Mouse (Mus musculus): ENCODE data around the gene Nfatc2. TPM values are rescaled to one million over a fixed set of nuclear protein-coding genes. Genes with fewer than 3 reads are reported as not detected.

Gene Nfatc2
- polyA plus RNA-seq, 1 experiment from 2014 or later: 0.42 TPM

DNA sequence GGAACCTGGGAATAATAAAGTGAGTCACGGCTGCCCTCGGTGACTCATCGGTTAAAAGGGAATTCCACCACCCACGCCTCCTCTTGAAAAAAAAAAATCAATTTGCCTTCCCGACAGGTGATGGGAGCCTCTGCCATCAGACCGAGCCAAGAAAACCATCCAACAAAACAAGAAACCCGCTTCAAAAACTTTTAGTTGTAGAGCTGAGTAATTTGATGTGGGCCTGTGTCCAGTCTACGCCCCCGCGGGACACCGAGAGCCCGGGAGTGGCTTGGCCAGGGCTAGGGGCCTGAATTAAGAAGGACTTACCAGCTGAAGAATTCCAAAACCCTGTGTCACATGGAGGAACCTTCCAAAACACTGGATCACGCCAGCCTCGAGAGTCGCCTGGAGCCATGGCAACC lies 83.2 kb downstream of the Nfatc2 start:
- 76% methylated on average over 15 of the region's 15 CpGs for WGBS
- no peak for DNase-seq (ENCODE audit: low spot score)
- Histone ChIP-seq H3K4me3 (no peak overlapping the region), H3K27me3 (ENCODE audit: insufficient read depth, poor library complexity, severe bottlenecking) (no peaks in the 10 kb centered on the region; the same call in 1 of the 2 replicates), H3K27ac (no peak overlapping the region), H3K4me1 (replicated peaks) (peaks cover 5% of the 10 kb centered on the region; the same call in 1 of the 2 replicates), H3K9me3 (no peaks in the 10 kb centered on the region), H3K36me3 (no peaks in the 10 kb centered on the region)

DNA sequence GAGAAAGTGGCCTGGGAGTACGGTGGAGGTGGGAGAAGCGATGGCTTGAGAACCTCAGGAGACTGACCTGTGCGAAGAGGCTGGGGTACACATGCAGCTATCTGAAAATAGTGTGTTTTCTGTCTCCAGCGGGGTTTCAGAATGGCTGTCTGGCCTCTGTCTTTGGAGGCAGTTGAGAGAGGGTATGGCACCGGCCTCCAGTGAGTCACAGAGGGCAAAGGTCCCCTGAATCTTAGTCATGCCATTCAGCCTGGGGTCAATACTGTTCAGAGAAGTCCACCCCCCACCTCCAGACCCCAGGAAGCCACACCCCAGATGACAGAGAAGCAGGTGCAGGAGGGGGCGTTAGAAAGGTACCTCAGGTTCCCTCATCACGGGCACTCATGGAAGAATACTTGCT lies 83.7 kb downstream of the Nfatc2 start:
- H3K36me3 ChIP-seq: no peaks in the 10 kb centered on the region
- no peak for DNase-seq (ENCODE audit: low spot score)
- 71% methylated on average over 7 of the region's 7 CpGs for WGBS
- H3K27me3 ChIP-seq (ENCODE audit: insufficient read depth, poor library complexity, severe bottlenecking): no peaks in the 10 kb centered on the region; the same call in 1 of the 2 replicates
- no peaks in the 10 kb centered on the region for H3K9me3 ChIP-seq
- H3K4me1 ChIP-seq (replicated peaks): peaks cover 5% of the 10 kb centered on the region; the same call in 1 of the 2 replicates
- no peak overlapping the region for H3K4me3 ChIP-seq
- no peak overlapping the region for H3K27ac ChIP-seq

DNA sequence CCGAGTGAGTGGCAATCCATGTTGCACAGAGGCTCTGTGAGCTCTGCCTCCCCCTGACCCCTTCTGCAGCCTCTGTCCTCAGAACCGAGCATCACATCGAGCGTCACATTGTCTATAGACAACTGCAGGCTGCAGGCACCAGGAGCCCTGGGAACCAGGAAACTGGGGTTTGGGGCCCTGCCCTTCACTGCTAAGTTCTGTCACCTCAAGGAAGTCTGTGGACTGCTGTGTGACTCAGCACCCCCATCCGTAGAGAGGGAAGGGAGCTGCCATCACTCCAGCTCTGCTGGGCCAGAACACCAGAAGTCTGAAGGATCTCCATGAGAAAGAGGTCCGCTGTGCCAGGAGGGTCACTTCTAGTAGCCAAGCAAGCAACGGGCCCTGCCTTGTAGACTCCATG lies 84.7 kb downstream of the Nfatc2 start:
- 86% methylated on average over 7 of the region's 7 CpGs for WGBS
- Histone ChIP-seq H3K9me3 (peaks cover 3% of the 10 kb centered on the region; the same call in 1 of the 2 replicates), H3K4me1 (replicated peaks) (peaks cover 5% of the 10 kb centered on the region; the same call in 1 of the 2 replicates), H3K27me3 (ENCODE audit: insufficient read depth, poor library complexity, severe bottlenecking) (no peaks in the 10 kb centered on the region), H3K4me3 (no peak overlapping the region), H3K36me3 (no peaks in the 10 kb centered on the region), H3K27ac (peak overlapping the region; percentile 29; the same call in 1 of the 2 replicates)
- DNase-seq (ENCODE audit: low spot score): no peak

DNA sequence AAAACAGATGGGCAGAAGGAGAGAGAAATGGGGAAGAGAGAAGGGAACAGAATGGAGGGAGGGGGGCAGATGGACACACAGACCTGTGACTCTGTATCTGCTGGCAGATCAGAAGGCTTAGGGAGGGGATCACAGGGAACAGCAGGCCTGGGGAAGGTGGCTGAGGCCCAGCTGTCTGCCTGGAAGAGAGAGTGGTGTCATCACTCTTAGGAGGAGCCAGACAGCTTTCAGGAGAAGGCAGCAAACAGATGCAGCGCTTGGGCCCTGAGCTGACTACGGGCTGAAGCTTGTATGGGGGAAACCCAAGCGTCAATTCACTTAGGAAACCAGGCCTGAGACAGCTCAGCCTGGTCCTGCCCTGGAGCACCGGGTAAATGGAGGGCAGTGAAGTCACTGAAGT lies 86.0 kb downstream of the Nfatc2 start:
- Histone ChIP-seq H3K36me3 (no peaks in the 10 kb centered on the region), H3K4me1 (replicated peaks) (peaks cover 8% of the 10 kb centered on the region; the same call in 1 of the 2 replicates), H3K27ac (no peak overlapping the region), H3K27me3 (ENCODE audit: insufficient read depth, poor library complexity, severe bottlenecking) (no peaks in the 10 kb centered on the region), H3K9me3 (peaks cover 6% of the 10 kb centered on the region; the same call in 1 of the 2 replicates), H3K4me3 (no peak overlapping the region)
- DNase-seq (ENCODE audit: low spot score): no peak
- 78% methylated on average over 4 of the region's 4 CpGs for WGBS

DNA sequence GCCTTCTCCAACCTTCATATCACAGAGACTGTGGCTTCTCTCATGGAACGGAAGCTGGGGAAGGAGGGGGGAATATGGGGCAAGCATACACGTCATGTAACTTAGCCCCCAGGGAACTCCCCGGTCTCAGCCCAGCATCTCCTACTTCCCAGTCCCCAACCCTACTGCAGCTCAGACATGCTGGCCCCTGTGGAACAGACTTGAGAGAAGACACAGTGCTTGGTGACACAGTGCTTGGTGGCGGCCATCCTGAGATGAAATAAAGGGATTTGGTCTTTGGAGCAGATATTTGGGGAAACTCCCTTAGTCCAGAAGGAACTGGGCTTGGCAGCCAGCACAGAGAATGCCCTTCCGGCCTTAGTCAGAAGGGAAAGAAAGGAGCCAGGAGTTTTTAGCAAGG lies 87.3 kb downstream of the Nfatc2 start:
- Histone ChIP-seq H3K9me3 (peaks cover 6% of the 10 kb centered on the region; the same call in 1 of the 2 replicates), H3K36me3 (no peaks in the 10 kb centered on the region), H3K27ac (no peak overlapping the region), H3K4me1 (replicated peaks) (peaks cover 9% of the 10 kb centered on the region; the same call in 1 of the 2 replicates), H3K4me3 (no peak overlapping the region), H3K27me3 (ENCODE audit: insufficient read depth, poor library complexity, severe bottlenecking) (no peaks in the 10 kb centered on the region)
- no peak for DNase-seq (ENCODE audit: low spot score)
- WGBS: 85% methylated on average over 5 of the region's 5 CpGs

DNA sequence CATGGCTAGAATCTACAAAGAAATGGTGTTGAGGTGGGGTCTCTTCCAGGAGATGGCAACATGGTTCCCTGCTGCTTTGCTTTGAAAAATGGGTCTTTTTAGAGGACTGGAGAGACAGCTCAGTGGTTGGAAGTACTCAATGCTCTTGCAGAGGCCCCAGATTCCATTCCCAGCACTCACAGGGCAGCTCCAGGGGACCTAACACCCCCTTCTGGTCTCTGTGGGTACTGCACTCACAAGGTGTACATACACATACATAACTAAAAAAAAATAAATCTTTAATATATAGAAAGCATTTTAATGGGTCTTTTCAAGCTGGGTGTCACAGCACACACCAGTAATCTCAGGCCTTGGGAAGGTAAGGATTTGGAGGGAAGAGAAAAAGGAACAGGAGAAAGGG lies 89.9 kb downstream of the Nfatc2 start:
- peaks cover 4% of the 10 kb centered on the region; the same call in 1 of the 2 replicates for H3K4me1 ChIP-seq (replicated peaks)
- no peak overlapping the region for H3K4me3 ChIP-seq
- DNase-seq (ENCODE audit: low spot score): no peak
- no peaks in the 10 kb centered on the region for H3K36me3 ChIP-seq
- no peaks in the 10 kb centered on the region for H3K27me3 ChIP-seq (ENCODE audit: insufficient read depth, poor library complexity, severe bottlenecking)
- H3K27ac ChIP-seq: no peak overlapping the region
- H3K9me3 ChIP-seq: peaks cover 6% of the 10 kb centered on the region; the same call in 1 of the 2 replicates

DNA sequence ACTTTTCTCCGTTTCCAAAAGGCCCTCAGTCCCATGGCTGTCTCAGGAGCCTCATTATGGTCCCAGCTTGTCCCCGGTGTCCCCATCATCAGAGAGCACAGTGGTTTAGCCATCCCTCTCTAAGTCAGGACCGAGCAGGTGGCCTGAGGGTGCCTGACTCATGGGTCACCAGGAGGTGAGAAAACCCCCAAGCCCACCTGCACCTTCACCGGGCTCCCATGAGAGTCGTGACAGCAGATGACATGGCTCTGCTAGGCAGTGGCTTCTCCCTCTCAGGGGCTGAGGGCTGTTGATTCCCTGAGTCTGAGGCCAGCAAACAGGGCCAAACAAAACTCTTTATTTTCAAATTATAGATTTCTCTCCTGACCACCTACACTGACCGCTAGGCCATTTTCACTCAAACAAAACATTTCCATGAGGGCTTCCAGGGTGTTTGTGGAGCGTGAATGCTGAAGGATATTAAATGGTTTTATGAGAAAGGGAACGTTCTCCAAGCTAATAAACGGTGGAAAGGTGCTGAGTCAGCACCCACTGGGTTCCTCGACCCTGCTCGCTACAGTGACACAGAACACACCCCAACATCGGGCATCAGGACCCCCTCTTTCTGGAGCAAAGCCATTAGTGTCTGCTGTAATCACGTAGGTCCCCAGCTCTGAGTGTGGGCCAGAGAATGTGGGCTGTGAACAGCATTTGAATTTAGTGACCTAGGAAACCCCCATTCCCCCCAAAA lies 92.8 kb downstream of the Nfatc2 start:
- Histone ChIP-seq H3K27ac (no peak overlapping the region), H3K9me3 (peaks cover 6% of the 10 kb centered on the region; the same call in 1 of the 2 replicates), H3K4me1 (replicated peaks) (peaks cover 7% of the 10 kb centered on the region; the same call in 1 of the 2 replicates), H3K36me3 (no peaks in the 10 kb centered on the region), H3K4me3 (no peak overlapping the region), H3K27me3 (ENCODE audit: insufficient read depth, poor library complexity, severe bottlenecking) (0 out of 2 replicates have a peak, but pooled peaks cover 5% of the 10 kb centered on the region)
- WGBS: 87% methylated on average over 13 of the region's 13 CpGs
- DNase-seq (ENCODE audit: low spot score): no peak

DNA sequence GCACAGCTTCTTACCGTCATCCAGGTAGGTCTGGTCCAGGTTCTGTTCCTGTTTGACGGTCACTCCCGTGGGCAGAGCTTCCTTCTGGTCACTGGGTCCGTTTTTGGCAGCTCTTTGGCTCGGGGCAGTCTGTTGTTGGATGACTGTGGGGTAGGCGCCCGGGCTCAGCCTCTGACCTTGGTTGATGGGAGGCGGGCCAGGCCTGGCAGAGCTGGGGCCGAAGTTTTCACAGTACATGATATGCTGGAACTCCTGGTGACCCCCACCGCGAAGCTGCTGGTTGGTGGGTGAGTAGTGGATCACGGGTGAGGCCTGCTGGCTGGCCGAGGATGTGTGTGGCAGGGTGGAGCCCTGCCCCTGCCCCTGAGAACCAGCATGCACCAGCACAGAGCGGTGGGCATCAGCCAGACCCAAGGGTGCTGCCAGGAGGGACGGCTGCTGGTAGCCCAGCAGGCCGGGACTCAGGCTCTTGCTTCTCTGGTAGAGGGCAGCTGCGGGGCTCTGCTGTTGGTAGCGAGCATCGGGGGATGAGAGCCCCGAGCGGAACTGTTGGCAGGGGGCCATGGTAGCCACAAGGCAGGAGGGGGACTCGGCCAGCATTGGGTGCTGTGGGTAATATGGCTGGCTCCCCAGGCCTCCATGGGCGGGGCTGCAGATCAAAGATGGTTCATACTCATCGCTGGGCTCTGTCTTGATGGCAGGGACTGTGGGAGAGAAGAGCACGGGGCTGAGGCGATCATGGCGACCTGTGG lies 96.8 kb downstream of the Nfatc2 start:
- H3K4me3 ChIP-seq: no peak overlapping the region
- 0 out of 2 replicates have a peak, but pooled peaks cover 3% of the 10 kb centered on the region for H3K4me1 ChIP-seq (replicated peaks)
- 0 out of 2 replicates have a peak, but pooled peaks cover 5% of the 10 kb centered on the region for H3K27me3 ChIP-seq (ENCODE audit: insufficient read depth, poor library complexity, severe bottlenecking)
- DNase-seq (ENCODE audit: low spot score): no peak
- 90% methylated on average over 27 of the region's 27 CpGs for WGBS
- no peaks in the 10 kb centered on the region for H3K9me3 ChIP-seq
- H3K36me3 ChIP-seq: no peaks in the 10 kb centered on the region
- 0 out of 2 replicates have a peak overlapping the region, but pooled peaks have one; percentile 40 for H3K27ac ChIP-seq

DNA sequence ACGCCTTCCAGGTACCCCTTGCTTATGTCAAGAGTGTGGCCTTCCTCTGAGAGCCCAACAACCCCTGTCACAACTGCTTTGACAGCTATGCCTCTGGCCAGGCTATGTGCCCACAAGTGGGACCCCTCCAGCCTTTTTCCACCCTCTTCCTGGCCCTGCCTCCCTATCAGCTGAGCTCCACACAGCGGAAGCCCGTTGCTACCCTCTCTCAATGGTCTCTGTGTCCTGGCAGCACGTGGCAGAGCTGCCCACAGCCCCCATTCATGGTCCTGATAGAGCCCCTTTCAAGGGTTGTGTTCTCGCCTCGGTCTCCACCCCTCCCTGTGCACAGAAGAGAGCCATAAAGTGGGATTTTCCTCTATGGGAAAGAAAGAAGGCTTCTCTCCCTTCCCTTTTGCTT lies 97.7 kb downstream of the Nfatc2 start:
- no peak overlapping the region for H3K27ac ChIP-seq
- no peak for DNase-seq (ENCODE audit: low spot score)
- no peaks in the 10 kb centered on the region for H3K36me3 ChIP-seq
- H3K9me3 ChIP-seq: no peaks in the 10 kb centered on the region
- 80% methylated on average over 6 of the region's 6 CpGs for WGBS
- 0 out of 2 replicates have a peak, but pooled peaks cover 3% of the 10 kb centered on the region for H3K4me1 ChIP-seq (replicated peaks)
- no peak overlapping the region for H3K4me3 ChIP-seq
- 0 out of 2 replicates have a peak, but pooled peaks cover 5% of the 10 kb centered on the region for H3K27me3 ChIP-seq (ENCODE audit: insufficient read depth, poor library complexity, severe bottlenecking)

DNA sequence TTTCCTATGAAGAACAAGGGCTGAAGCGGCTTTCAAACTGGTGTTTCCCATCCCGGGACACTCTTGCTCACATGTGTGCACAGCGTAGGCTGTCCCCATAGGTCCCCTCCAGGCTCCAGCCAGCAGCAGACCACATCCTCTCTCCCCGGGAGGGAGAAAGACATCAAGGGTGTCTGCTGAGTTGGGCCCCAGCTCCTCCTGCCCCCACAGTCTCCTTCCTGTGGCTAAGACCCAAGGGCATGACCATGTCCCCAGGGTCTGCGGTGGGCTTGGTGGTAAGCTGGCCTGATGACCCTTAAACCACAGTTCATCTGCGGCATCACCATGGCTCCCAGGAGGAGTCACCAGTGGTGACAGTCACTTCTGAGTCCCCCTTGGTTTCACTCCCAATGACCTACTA lies 100.7 kb downstream of the Nfatc2 start:
- no peak for DNase-seq (ENCODE audit: low spot score)
- no peak overlapping the region for H3K27ac ChIP-seq
- H3K4me1 ChIP-seq (replicated peaks): peaks cover 8% of the 10 kb centered on the region; the same call in 1 of the 2 replicates
- peaks cover 5% of the 10 kb centered on the region; the same call in 1 of the 2 replicates for H3K27me3 ChIP-seq (ENCODE audit: insufficient read depth, poor library complexity, severe bottlenecking)
- WGBS: 89% methylated on average over 6 of the region's 6 CpGs
- H3K9me3 ChIP-seq: no peaks in the 10 kb centered on the region
- no peaks in the 10 kb centered on the region for H3K36me3 ChIP-seq
- H3K4me3 ChIP-seq: no peak overlapping the region

DNA sequence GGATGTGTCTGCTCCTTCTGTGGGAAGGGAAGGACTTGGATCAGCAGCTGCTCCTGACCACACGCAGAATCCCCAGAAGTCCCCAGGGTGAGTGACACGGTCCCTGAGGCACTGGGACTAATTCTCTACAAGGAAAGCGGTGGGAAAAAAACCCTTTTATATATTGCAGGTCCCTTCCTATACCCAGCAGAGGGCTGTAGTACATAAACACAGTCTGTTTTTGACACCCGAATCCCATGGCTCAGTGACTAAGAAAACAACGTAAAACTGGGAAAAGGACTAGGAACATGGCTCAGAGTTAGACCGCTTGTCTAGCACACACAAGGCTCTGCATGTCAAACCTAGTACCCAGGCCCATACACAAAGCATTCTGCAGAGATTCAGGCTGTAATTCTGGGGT lies 101.2 kb downstream of the Nfatc2 start:
- whole genome bisulfite sequencing: 78% methylated on average over 6 of the region's 6 CpGs
- no peaks in the 10 kb centered on the region for H3K36me3 ChIP-seq
- no peaks in the 10 kb centered on the region for H3K9me3 ChIP-seq
- H3K4me1 ChIP-seq (replicated peaks): peaks cover 8% of the 10 kb centered on the region; the same call in 1 of the 2 replicates
- no peak overlapping the region for H3K27ac ChIP-seq
- no peak overlapping the region for H3K4me3 ChIP-seq
- peaks cover 5% of the 10 kb centered on the region; the same call in 1 of the 2 replicates for H3K27me3 ChIP-seq (ENCODE audit: insufficient read depth, poor library complexity, severe bottlenecking)
- DNase-seq (ENCODE audit: low spot score): no peak

DNA sequence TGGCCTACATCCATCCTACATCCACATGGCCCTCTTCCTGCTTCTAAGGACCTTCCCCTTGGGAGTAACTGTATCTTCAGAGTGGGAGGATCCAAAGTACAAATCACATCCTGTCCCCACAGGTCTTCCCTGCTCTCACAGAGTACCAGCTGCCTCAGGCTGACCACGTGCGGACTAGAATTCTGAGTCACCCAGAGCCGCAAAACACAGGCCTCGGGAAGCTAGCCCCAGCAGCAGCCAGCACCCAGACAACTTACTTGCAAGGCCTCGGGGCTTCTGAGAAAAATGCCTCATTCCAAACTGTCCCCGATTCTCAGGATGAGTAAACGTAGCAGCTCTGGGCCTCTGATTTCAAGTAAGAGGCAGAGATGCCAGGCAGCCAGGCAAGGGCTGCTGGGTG lies 109.7 kb downstream of the Nfatc2 start:
- Histone ChIP-seq H3K4me1 (replicated peaks) (peaks cover 6% of the 10 kb centered on the region; the same call in 1 of the 2 replicates), H3K27me3 (ENCODE audit: insufficient read depth, poor library complexity, severe bottlenecking) (no peaks in the 10 kb centered on the region), H3K27ac (no peak overlapping the region), H3K4me3 (no peak overlapping the region), H3K36me3 (no peaks in the 10 kb centered on the region), H3K9me3 (no peaks in the 10 kb centered on the region)
- 71% methylated on average over 7 of the region's 7 CpGs for WGBS
- no peak for DNase-seq (ENCODE audit: low spot score)

DNA sequence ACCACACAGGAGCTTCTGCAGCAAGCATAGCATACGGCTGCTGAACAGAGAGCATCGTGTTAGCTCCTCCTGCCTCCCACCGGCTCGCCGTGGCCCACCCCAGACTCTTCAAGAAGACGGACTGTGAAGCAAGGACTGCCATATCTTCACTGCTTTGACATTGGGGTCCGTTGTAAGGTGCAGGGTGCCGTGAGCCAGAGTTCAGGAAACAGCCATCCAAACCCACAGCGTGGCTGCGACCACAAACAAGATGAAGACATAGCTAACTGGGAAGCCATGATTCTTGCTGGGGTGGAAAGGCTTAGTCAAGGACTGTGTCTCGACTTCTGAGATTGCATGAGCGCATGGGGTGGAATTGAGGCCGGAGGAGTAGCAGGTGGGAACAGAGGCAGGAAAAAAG lies 111.5 kb downstream of the Nfatc2 start:
- WGBS: 89% methylated on average over 13 of the region's 13 CpGs
- Histone ChIP-seq H3K36me3 (no peaks in the 10 kb centered on the region), H3K4me3 (no peak overlapping the region), H3K27me3 (ENCODE audit: insufficient read depth, poor library complexity, severe bottlenecking) (no peaks in the 10 kb centered on the region), H3K27ac (no peak overlapping the region), H3K4me1 (replicated peaks) (peaks cover 6% of the 10 kb centered on the region; the same call in 1 of the 2 replicates), H3K9me3 (no peaks in the 10 kb centered on the region)
- DNase-seq (ENCODE audit: low spot score): no peak

Data from hindbrain, embryonic 10.5 days (tissue).